Mouse (Mus musculus) kidney, adult 18-20 months (tissue): ENCODE results near the gene Zfyve19.

Experiments used
- DNase-seq: peaks from one replicate; pipeline ENCODE4 v3.0.0; 2021

Zfyve19 gene

DNA sequence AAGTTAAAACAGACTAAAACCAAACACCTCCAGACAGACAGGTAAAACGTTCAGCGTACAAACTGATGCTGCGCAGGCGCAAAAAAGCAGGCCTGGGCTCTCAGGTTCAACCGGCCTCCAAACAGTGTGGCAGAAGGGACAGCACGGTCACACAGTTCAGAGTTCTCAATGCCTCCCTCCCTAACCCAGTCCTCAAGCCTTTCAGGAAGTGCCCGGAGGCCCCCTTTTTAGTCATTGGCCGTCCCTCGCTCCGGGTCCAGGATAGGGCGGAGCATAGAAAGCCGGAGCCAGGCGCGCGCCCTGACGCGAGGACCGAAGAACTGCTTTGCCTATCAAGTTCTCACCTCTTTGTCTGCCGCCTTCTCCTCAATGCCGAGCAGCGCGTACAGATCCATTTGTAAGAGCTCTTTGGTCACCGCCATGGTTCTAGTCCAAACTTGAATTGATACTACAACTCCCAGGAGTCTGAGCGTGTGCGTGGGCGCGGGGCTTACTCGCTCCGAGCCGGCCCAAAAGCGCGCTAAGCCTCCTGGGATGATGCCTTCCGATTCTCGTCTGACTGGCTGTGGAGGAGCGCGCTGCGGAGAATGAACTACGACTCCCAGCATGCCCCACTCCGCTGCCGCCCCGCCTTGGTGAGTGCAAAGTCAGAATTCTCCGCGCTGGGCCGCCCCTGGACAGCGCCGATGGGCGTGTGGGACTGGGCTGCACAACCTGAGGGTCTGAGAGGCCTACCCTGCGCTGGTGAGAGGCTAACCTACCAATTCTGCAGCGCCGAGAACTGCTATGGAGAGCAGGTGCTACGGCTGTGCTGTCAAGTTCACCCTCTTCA, at the start of gene Zfyve19, which contains the start of gene Dnajc17:
TSS of gene Zfyve19 (plus strand) at position 274 of the 832 bp plus-strand sequence.
TSS of gene Dnajc17 (minus strand) at position 452 of the 832 bp plus-strand sequence.
- DNase-seq, result peak; percentile 96

DNA sequence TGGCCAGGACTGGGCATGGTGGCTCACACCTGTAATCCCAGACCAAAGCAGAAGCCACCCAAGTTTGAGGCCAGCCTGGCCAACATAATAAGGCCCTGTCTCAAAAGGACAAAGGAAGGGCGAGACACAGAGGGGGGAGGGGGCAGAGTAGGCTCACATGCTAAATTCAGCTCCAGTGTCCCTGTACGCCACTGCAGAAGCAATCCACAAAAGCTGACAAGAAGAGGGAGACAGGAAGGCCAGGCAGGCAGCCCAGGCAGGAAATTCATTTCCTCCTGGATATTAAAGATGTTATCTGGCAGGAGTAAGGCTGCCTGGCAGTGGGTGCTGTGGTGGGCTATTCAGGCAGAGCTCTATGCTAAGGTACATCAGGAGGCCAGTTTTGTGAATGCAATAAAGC, 47.2 kb upstream of the Zfyve19 start:
- DNase-seq, result peak; percentile 18

- no peak for DNase-seq
Measured at GRCm38 (mm10) chr2:119163135-119163534, 45.3 kb upstream of the Zfyve19 start.

DNA sequence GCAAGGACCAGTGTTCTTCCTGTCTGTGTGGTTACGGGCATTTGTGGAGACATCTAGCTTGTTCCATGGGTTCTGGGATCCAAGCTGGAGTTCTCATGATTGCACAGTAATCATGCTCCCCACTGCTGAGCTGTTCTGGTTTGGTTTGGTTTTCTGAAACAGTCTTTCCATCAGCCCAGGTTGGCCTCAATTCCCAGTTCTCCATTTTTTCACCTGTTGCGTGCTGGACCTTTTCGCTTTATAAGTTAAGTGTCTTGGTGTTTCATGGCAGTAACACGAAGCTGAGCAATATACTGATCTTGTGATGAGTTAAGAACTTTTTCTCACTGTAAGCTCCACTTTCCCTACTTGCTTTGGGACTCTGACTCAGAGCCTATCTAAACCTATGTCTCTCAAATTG, 44.4 kb upstream of the Zfyve19 start:
- no peak for DNase-seq

GRCm38 (mm10) chr2:119165401-119165800, 43.0 kb upstream of the Zfyve19 start:
- DNase-seq, result no peak

GRCm38 (mm10) chr2:119166901-119167865, 41.2 kb upstream of the Zfyve19 start, which contains the start of gene Gchfr:
Gchfr (plus strand) TSS chr2:119167773.
- peak; percentile 86 for DNase-seq

DNA sequence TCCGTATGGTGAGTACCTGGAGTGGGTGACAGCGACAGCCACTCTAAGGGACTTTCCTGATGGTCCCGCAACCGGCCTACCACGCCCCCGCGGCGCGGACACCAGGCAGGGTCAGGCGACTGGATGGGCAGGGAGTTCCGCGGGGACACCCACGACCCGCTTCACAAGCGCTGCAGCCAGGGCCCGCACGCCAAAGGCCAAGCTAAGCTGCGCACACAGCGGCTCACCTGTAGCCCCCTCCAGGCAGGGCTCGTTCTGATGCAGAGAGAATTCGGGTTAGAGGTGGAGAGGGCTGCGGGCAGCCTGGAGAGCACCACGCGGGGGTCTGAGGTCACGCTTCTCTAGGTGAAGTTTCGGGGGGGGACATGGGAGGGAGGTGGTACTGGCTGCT, 40.6 kb upstream of the Zfyve19 start:
- no peak for DNase-seq

DNA sequence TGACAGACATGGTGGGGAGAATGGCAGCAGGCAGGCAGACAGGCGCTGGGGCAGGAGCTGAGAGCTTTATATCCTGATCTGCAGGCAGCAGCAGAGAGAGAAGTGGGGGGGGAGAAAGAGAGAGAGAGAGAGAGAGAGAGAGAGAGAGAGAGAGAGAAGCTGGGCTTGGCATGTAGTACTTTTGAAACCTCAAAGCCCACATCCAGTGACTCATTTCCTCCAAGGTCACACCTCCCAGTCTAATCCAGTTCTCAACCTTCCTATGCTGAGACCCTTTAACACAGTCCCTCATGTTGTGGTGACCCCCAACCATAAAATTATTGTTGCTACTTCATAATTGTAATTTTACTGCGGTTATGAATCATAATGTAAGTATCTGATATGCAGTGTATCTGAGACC, 38.1 kb upstream of the Zfyve19 start:
- DNase-seq, result no peak

- no peak for DNase-seq
Measured at GRCm38 (mm10) chr2:119171574-119171973, 36.8 kb upstream of the Zfyve19 start.

- DNase-seq, result no peak
Measured at GRCm38 (mm10) chr2:119172446-119172845, 36.0 kb upstream of the Zfyve19 start.

DNA sequence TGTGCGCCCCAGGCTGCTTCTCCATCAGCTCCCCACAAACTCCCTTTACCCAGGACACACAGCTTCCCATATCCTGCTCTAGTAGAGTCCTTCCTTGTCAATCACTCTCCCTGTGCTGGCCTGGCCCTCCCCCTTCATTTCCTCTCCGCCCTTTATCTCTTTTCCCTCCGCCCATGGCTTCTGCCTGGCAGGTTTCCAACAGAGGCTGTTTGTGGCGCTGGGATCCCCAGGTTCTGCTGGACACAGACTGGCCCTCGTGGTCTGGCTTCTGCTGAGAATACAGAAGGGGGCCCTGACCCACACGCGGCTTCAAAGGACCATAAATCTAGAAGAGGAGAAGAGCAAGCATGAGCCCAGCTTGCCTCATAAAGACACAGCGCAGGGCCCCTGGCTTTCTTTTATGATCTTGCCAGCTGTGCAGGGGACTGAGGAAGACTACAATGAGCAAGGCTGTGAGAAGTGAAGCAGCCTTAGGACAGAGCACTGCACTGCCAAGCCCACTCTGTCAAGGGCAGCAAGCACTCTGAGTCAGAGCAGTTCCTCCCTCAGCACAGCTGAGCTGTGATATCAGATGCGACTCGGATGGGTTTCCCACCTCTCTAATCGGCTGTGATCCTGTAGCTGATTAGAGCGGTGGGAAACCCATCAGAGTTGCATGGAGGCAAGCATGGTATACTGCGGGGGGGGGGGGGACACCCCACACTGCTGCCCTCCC, 35.4 kb upstream of the Zfyve19 start:
- DNase-seq, result peak; percentile 63

GRCm38 (mm10) chr2:119173991-119174651, 34.3 kb upstream of the Zfyve19 start, which contains the start of gene Gm14137:
Gm14137 (plus strand) TSS chr2:119174509.
- DNase-seq, result peak; percentile 5

DNA sequence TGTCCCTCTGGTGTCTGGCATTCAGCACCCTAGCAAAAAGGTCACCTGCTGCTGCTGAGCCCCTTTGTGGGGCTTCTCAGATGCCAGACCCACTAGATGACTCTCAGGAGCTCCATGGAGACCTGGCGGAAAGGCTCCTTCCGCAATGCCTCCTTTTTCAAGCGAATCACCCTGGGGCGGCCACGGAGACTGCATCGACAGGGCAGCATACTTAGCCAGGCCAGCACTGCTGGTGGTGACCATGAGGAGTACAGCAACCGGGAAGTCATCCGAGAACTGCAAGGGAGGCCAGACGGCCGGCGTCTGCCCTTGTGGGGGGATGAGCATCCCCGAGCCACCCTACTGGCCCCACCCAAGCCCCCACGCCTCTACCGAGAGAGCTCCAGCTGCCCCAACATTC, 33.6 kb upstream of the Zfyve19 start:
- DNase-seq, result no peak

DNA sequence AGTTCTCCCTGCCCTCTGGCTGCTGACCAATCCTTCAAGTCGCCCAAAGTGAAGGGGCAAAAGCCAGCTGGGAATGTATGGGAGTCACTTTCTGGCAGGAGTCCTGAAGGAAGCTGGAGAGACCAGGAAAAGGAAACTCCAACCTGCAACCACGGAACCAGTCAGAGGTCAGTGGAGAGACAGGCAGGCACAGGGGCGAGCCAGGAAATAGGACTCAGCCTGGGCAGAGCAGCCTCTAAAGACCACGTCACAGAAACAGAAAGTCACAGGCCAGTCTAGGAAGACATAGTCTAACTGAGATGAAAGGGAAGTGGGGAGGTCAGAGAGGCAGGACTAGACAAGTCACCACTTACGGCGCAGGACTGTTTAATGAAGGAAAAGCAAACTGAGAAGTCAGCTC, 32.8 kb upstream of the Zfyve19 start:
- DNase-seq, result peak; percentile 12

GRCm38 (mm10) chr2:119176761-119177160, 31.7 kb upstream of the Zfyve19 start:
- DNase-seq, result peak; percentile 13

DNA sequence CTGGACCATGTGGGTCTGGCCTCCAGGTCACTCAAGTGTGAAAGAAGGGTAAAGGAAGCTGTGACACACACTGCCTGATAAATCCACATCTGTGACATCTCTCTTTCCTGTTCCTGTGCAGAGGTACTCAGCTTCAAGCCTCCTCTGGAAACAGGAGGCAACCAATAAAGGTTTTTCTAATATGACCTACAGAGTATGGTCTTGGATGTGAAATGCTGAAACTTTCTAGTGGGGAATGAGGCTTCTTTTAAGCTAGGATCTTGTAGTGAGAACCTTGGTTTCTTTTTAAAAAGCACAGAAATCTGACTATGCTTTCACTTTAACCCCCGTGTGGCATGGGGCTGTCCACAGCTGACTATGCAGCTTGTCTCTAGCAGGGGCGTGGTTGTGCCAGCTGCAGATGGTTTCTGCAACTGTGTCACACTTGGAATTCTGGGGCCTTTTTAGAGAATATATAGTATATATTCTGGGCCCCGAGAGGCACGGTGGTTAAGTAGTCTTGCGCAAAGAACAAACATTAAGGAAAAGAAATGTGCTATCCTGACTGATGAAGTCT, 31.0 kb upstream of the Zfyve19 start:
- DNase-seq, result no peak

DNA sequence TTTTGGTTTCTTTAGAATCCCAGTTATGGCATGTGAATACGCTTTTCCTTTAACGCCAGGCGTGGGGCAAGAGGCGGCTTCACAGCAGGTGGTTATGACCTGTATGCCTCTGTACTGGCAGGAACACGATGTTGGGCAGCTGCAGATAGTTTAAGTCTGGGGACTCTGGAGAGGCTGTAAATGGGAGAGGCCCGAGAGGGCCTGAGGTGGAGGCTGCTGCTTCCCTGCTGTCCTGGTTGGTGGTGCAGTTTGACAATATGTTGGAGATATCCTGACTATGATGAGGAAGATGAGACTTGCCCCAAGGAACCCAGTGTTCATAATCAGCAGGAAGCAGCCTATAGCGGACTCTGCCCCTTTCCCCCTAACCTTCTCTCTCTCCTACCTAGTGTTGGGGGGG, 25.5 kb upstream of the Zfyve19 start:
- DNase-seq, result no peak

GRCm38 (mm10) chr2:119189029-119189710, 19.2 kb upstream of the Zfyve19 start:
- DNase-seq, result peak; percentile 90

GRCm38 (mm10) chr2:119190969-119191368, 17.4 kb upstream of the Zfyve19 start:
- DNase-seq, result no peak

DNA sequence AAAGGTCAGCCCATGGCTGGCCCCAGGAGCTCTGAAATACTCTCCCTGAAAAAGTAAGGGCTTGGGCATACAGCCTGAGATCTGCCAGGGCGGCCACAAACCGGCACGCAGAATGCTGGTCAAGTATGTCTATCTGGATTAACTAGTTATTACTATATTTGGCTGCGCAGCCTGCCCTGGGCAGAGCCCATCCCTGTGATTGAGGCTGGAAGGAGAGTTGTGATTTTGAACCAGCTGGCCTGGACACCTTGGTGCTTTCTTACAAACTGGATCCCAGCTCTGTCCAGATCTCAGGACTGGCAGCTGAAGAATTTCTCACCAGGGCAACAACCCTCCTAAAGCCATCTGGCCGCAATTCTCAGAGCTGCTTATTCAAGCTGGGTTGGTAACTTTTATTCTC, 14.3 kb upstream of the Zfyve19 start:
- DNase-seq, result no peak
